Mouse (Mus musculus) kidney, postnatal 14 days (tissue): ENCODE results near the gene Ankfn1.

Experiments
- DNase-seq: peaks from one replicate; pipeline ENCODE4 v3.0.0; 2022; ENCODE audit warnings: mixed read lengths

Ankfn1 gene

DNA sequence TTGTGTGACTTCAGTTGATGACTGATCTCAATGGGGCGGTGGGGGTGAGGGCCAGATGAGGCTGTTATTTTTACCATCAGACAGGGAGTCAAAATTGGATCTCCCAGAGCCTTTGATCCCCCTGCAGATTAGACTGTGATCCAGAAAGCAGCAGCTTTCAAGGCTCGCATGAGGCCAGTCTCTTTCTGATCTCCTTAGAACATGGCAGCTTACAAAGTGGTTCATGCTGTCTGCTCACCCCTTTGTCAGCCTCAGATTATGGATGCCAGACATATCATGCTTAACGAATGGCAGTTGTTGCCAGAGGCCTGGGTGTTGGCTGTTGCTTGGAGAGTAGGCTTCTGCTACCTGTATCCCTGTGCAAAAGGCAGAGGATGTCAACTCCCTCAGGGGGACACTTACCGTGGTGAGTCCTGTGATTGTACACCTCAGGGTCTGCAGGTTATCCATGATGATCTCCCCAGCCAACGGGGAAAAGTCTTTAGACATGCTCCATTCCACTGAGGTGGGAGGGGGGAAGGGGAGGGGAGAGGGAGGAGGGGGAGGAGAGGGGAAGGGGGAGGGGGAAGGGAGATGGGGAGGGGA, 321.7 kb downstream of the Ankfn1 start:
- no peak for DNase-seq

DNA sequence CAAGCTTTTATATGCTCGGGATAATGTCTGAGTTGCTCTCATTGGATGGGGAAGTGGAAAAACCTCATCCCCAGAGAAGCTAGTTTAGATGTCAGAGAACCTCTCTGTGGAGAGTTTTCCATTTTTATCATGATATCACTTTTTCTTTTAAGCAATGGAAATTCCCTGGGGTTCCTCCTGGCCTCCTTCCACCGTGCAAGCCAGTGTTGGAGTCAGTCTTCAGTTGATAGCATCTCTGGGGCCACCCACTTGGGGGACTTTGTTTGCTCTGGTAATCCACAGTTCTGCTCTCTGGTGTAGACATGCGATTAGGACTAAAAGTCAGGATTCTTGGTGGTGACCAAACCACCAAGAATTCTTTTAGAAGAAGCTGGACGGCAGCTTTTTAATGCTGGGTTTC, 322.8 kb downstream of the Ankfn1 start:
- no peak for DNase-seq

DNA sequence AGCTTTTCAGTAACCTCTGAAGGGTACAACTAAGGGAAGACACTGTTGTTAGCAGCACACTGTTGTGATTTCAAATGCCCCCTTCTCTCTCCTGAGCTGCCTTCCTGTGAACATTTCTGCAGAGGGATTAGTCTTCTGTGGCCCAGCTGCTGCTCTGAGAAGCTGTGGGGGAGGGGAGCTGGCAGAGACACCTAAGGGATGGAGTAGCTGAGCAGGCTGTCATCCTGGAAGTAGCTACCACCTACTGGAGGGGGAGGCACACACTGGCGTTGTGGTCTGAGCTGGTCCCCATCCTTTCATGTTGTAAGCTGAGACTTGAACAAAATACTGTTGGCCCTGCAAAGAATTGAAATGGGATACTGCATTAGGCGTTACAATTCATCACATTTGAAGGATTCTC, 324.6 kb downstream of the Ankfn1 start:
- no peak for DNase-seq

DNA sequence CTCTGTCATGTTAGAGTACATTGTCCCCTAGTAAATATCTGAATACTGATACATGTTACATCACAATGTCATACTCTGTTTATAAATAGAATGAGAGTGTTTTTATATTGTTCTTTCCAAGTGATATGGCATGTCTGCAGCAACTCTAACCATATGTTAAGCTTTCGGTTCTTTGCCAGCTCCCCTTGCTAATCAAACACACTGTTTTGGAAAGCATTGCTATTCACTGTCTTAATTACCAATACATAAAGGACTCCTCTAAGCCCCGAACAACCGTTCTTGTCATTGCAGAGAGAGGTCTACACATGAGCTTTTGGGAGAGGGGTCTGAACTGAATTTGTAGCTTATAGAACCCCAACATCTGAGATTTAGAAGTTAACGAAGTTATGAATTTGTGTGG, 327.0 kb downstream of the Ankfn1 start:
- no peak for DNase-seq

DNA sequence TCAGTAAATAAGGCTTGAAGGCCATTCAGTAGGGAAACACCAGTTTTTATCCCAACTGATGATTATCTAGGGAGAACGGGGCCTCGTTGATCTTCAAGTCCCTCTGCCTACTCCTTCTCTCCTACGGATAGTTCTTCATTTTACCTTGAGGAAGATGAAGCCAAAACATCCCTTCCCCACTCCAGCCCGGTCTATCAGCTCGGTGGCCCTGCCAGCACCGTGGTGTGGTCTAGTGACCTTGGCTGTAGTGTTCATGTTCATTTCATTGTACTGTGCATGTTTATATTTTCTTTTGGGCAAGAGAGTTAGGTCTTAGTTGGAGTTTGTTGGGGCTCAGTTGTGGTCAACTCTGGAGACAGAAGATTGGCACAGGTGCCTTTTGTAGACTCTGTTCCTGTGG, 328.5 kb downstream of the Ankfn1 start:
- DNase-seq, result no peak

DNA sequence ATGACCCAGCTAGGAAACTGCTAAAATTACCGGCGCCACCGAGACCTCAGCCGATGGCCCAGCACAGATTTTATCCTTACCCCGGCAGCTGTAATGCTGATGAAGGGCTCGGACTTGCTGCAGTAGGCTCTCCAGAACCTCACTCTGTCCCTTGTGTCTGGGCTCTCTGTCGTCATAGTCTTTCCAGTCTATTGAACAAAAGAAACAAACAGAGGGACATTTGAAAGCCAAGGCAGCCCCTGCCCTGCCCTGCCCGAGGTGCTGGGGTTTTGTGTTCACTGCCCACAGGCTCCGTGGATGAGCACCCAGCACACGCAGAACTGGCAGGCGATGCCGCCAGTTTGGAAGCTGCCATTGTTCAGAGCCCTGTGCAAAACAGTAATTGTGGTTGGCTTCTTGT, 330.0 kb downstream of the Ankfn1 start:
- no peak for DNase-seq

DNA sequence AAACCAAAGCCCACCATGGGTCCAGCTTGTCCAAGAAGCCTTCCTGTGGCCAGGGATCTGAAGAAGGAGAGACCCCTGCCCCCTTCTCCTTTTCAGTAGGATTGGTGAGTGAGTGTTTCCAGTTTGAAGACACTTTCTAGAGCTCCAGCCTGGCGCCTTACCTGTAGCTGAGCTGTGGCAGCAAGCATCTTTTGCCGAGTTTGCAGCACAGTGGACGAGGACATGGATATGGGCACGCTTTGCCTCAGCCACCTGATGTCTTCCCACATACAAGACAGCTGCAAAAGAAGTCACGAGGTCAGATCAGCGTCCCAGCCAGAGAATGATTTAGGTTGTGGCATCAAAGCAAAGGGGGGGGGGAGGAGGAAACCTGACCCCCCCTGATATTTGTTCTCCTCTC, 336.9 kb downstream of the Ankfn1 start:
- no peak for DNase-seq

DNA sequence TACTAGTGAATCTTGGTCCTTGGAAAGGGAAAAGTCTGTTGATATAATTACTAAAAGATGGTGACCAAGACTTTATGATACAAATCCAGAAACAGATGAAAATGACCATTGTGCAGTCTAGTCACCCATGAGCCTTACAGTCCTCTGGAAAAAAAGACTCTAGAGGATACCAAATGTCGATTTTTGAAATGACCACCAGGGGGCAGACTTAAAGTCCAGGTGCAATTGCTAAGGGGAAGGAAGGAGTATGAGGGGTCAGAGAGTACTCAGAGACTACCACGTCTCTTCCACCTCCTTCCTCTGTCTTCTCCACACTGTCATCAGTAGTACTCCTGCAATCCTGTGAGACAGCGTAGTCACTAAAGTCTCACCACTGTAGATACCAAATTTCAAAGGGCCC, 353.1 kb downstream of the Ankfn1 start:
- peak; percentile 19 for DNase-seq

DNA sequence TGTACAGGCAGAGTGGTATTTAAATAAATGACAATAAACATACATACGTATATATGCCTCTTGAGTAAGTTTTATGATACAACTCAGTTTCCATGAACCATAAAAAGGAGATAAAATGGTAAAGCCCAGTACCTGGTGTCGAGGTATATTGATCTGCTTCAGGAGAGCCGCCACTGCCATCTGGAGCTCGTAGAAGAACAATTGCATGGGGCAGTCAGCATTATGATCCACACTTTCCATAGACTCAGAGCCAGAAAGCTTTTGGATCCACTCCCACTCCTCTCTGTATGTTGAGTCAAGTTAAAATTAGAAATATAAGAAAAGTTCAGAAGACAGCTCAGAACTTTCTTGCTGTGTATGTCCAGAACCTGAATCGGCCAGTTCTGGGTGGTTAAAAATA, 354.8 kb downstream of the Ankfn1 start:
- DNase-seq, result no peak

DNA sequence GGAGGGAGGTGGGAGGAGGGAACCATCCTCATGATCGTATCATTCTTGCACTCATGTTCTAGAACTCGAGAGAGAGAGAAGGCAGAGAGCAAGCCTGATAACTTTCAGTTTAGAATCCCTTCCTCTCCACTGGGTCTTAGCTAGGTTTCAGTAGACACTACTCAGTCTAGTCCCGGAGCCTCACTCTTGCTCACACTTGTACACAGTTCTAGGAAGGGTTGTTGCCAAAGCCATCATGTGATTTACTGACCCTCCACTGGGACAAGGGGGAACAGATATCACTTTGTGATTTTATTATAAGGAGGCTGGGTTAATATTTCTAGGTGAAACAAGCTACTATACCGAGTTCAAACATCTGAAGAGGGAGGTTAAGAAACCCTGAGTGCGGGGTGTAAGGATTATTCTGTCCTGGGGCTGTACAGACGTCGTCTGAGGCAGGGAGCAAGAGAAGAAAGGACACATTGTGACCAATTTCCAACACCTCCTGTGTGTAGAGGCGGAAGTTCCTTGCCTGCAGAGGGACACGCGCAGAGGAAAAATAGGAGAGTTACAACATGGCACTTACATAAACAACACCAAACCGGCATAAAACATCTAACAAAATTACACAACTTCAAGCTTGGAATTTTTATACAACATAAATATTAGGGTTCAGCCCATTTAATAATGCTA, 356.6 kb downstream of the Ankfn1 start:
- DNase-seq, result no peak

DNA sequence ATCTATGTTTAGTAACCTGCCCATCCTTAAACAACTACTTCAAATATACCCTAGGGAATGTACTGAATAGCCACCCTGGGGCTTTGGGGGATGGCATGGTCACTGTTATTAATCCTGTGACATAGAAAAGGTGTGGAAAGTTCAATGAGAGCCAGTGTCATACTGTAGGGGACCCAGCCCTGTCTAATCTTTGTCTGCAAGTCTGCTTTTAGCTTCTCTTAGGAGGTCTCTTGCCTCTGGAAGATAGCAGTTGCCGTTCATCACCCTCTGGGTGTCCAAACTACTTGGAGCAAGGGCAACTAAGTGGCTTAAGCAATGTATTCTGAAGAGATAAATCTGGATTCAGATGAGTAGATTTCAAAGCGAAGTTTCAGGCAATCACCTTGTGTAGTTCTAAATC, 357.6 kb downstream of the Ankfn1 start:
- DNase-seq, result no peak

DNA sequence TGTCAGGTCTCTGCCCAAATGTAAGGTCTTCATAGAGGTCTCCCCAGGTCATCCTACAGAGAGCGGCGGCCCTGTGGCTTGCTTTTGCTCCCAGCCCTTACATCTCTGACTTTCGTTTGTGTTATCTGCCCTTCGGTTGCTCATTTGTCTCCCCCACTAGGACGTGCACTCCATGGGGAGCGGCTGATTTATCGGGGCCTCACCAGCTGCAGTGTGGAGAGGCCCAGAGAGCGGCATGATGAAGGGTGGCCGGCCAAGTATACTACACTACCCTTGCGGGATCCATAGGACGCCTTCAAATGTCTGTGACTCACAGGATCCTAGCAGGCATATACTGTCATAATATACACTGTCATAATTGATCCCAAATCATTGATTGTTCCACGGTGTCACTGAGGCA, 358.8 kb downstream of the Ankfn1 start:
- DNase-seq, result no peak

DNA sequence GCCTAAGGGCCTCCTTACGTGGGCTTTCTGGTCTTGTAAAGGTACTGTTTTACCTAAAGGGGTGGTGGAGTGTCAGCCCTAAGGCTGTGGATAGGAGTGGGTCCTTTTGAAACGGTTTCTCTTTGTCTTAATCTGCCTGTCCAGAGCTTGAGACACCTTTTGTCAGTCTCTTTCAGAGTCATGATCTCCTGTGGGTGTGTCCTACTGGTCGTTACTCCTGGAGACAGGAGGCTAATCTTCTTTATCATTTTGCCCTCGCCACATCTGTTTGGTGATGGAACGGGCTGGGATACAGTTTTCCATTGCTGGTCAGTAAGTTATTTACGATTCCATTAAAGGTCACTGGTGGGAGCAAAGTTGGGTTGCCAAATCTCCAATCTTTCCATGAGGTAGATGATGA, 360.7 kb downstream of the Ankfn1 start:
- no peak for DNase-seq

DNA sequence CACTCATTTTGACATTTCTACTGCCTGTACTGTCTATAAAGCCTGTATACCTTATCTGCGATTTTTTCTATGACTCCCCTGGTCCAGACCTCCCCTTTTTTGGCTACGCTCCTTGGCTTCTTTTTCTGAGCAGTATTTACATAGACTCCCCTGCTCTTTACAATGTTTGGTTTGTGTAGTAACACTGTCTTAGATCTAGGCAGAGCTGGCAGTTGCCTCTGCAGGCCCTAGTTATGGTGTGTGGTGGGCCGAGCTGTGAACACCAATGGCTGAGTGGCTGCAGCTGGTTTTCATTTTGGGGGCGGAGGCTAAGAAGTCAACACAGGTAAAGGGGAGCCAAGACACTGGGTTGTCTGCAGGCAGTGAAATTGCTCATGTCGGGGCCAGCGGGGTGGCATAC, 368.7 kb downstream of the Ankfn1 start:
- DNase-seq, result no peak

DNA sequence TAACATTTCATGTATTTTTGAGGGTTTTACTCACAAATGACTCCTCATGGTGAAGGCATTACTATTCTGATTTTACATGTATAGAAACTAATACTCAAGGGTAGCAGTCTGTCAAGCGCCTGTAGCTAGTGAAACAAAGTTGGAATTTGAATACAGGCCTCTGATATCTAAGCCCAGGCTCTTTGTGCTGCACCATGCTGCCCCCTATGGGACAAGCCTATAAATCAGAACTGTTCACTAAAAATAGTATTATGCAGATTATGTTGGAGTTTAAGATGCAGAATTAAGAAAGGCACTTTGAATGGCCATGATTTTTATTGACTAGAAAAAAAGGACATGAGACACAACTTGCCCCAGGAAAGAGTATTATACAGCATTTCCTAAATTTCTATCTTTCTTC, 373.0 kb downstream of the Ankfn1 start:
- no peak for DNase-seq

DNA sequence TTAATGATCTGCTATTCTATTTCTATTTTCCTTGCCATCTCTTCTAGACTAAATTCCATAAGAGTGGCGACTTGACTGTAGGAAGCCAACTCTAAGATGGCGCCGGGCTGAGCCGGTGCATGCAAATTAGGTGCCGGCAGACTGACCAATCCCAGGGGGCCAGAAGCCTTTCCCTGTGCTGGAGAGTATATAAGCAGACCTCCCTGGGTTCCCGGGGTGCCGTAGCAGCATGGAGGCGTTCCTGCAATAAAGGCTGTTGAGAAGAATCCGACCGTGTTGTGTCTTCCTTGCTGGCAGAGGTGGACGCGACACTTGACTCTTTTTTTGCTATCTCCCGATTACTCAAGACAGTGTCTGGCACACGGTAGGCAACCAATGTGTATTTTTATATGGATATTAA, 374.0 kb downstream of the Ankfn1 start:
- DNase-seq, result no peak

DNA sequence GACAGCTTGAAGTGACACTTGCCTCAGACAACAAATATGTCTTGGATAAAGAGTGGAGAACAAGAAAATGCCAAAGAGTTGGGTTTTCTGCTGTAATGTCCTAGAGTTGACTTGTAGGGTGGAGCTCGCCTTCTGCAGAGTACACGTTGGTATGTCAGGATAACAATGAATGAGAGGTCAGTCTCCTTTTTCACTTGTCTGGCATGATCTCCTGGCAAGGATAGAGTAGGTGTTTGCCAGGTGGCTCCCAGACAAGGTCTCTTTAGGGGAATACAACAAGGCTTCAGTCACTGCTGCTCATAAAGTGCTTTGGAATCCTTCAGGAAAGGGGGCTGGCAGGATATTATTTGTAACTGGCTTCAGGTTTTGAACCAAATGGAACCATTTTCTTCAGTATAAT, 388.6 kb downstream of the Ankfn1 start:
- DNase-seq, result no peak

DNA sequence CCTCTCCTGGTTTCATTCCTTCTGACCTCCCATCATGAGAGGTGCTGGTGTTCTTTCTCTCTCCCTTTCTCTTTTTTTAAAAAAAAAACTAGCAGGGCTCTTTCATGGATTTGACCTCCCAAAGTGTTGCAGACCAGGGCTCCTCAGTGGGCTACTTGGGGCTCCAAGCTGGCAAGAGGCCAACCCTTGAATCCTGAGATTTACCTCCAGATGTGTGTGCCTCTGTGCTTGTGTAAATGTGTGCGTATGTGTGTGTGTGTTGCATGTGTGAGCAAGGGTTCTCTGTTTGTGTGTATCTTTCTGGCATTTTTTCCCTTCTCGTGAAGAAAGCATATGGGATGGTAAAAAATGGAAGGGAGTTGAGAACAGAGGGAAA, 394.8 kb downstream of the Ankfn1 start:
- DNase-seq, result no peak

DNA sequence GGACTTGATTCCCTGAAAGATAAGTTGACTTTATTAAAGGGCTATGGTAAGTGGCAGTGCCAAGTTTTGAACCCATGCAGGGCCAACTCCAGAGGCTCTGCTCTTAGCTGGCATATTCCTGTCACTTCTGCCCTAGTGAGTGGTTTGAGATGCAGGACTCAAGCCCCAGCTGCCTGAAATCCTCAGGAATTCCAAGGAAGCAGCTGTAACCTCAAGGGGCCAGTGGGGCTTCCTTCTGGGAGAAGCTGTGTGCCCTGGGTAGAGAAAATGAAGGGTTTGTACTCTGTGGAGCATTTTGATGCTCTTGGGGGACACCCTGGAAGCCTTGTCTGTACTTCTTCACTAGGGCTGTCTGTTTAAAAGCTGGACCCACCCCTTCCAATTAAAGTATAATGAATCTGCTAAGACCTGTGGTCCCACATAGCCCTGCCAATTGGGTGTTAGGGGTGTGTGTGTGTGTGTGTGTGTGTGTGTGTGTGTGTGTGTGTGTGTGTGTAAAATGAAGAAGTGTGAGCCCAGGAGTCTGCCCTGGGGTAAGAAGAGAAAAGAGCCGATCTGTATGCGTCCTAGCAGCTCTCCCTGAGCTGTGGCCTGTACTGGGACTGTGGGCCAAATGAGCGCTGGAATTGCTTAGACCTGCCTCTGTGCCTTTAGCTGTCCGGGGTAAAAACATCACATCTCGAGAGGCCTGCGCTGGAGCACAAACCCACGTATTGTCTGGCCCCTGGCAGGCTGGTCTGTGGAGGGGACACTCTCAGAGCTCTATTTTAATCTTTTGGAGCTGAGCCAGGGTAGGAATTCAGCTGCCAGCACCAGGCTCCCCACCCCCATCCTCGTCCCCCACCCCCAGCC, 395.4 kb downstream of the Ankfn1 start:
- DNase-seq, result no peak

DNA sequence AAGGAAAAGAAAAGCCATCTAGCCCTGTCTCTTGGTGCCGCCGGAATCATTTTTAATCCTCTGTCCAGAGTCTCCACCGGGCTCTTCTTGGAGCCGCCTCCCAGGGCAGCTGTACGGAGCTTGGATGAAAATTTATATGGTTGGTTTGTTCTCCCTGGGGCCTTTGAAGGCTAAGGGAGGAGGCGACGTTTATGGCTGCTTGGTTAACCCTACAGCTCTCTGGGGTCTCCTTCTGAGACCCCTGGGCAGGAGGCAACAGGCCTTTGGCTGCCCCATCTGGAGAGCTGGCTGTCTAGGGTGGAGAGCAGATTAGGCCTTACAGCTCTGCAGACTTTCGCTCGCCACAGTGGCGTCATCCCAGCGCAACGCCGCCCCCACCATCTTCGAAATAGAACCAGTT, 406.5 kb downstream of the Ankfn1 start:
- no peak for DNase-seq

DNA sequence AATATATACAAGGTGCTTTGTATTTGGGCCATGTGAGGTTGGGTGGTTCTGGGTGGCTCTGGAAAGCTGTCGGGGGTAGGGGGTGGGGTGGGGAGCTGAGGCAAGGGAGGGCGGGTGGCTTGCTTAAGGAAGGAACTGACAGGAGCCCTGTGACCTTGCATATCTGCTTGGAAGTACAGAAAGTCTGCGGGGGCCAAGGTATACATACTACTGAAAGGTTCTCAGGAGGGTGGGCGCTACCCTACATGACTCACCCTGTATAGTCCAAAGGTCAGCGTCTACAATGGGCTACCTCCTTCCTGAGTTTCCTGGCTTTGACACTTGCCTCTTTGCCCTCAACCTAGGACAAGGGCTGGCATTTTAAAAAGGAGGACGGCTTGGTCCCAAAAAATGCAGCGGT, 407.1 kb downstream of the Ankfn1 start:
- DNase-seq, result no peak

DNA sequence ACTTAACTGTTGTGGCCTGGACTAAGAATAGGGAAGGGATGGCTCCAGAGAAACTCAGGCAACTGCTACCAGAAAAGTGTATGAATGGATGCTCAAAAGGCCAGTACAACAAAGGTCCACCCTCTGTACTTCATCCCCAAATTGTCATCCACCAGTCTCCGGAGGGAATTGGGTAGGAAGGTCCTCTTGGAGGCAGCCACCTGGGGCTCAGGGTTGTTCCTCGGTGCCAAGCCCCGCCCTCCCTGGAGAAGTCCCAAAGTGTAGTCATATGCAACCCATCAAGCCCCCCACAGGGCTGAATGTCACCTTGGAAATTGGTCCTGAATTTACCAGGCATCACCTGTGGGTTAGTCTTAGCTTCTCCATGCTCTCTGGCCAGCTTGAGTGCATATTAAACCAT, 413.5 kb downstream of the Ankfn1 start:
- no peak for DNase-seq

DNA sequence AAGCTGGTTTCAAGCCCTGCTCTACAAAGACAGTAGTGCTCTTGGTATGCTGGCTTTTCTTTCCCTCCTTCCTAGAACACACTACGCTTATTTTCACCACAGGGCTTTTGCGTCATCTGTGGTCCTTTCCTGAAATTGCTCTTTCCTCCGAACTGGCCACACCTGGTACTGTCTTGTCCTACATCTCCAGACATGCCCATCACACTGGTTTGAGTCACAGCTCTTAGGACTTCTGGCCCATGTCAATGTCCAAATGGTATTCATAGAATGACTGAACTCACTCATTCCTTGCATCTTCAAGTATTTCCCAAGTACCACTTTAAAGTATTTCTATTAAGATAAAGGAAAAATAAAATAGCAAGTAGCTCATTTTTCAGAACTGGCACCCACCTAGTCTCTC, 416.6 kb downstream of the Ankfn1 start:
- no peak for DNase-seq

DNA sequence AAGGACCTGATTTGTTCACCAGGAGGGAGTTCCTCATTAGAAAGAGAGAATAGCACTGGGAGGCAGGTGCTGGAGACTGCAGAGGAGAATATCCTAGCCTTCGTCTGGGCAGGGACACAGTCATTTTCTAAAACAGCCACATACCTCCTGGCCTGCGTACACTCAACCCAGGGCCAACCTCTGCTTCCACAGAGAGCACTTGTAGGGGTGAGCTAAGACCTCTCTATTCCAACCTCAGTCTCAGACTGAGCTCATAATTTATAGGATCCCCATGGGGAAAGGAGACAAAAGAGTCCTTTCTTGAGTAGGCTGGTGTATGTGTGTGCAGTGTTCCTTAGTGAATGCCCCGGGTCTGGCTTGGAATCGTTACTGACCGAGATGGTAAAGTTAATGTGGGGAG, 418.9 kb downstream of the Ankfn1 start:
- DNase-seq, result no peak
